Mouse (Mus musculus): ENCODE results near the gene Ccdc85a. TPM values are rescaled to one million over a fixed set of nuclear protein-coding genes. Genes with fewer than 3 reads are reported as not detected.
"Not testable (repeated sequence)": the region's sequence is repeated elsewhere in the genome, so short reads cannot be mapped to it uniquely, and the experiment has no call there.

The Ccdc85a gene
- polyA plus RNA-seq, 1 experiment from 2014 or later, result 6.0 TPM

DNA sequence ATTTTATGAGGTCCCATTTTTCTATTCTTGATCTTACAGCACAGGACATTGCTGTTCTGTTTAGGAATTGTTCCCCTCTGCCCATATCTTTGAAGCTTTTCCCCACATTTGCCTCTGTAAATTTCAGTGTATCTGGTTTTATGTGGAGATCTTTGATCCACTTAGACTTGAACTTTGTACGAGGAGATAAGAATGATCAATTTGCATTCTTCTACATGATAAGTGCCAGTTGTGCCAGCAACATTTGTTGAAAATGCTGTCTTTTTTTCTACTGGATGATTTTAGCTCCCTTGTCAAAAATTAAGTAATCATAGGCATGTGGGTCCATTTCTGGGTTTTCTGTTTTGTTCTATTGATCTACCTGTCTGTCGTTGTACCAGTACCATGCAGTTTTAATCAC lies 174.2 kb downstream of the Ccdc85a start:
- H3K4me3 ChIP-seq; ATAC-seq (ENCODE audit: low FRiP score, low read depth); H3K27me3 ChIP-seq; H3K27ac ChIP-seq (replicated peaks); H3K4me1 ChIP-seq; H3K9me3 ChIP-seq; H3K36me3 ChIP-seq; H3K9ac ChIP-seq (replicated peaks); H3K4me2 ChIP-seq (replicated peaks): not testable (repeated sequence)
- WGBS, result 93% methylated on average over 2 of the region's 2 CpGs

DNA sequence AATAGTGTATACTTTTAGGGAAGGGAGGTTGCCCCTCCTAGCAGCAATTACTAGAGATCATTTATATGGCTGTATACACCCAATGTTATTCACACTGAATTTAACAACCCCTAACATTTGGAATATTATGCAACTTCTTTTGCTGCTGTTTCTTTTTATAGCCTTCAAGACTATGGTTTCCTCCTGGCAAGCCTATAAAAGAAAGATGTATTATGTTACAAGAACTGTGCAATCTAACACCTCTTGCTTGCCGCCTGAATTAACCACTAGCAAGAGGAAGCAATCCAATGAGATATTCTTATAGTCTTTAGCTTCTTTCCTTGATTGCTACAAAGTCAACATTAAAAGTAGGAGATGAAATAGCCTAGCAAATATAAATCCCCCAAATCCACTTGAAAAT lies 187.0 kb downstream of the Ccdc85a start:
- no peak overlapping the region for H3K27ac ChIP-seq (replicated peaks)
- H3K36me3 ChIP-seq, result no peaks in the 10 kb centered on the region
- WGBS, result 79% methylated on average over 1 of the region's 1 CpGs
- no peak overlapping the region for H3K4me3 ChIP-seq
- H3K9me3 ChIP-seq, result no peaks in the 10 kb centered on the region
- H3K27me3 ChIP-seq, result no peaks in the 10 kb centered on the region
- no peaks in the 10 kb centered on the region for H3K4me1 ChIP-seq
- H3K4me2 ChIP-seq (replicated peaks), result no peak overlapping the region
- ATAC-seq (ENCODE audit: low FRiP score, low read depth), result no peak
- no peak overlapping the region for H3K9ac ChIP-seq (replicated peaks)

DNA sequence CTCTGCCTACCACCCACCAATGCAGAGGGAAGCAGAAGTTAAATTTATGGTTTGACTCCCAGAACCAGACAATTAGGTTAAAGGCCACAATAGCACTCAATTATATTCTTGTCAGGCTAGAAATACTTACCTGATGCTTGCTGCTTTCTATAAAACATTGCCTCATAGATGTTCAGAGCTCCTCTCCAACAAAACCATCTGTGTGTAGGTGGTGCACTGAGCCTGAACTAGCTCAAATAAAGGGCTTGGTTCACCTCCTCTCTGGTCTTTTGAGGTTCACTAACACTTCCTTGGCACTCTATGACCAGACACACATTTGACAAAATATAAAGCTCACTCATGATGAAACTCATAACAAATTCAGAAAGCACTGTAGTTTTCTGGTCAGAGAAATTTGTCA lies 208.2 kb downstream of the Ccdc85a start:
- Histone ChIP-seq H3K9ac (replicated peaks) (no peak overlapping the region), H3K4me2 (replicated peaks) (no peak overlapping the region), H3K27me3 (no peaks in the 10 kb centered on the region), H3K9me3 (no peaks in the 10 kb centered on the region), H3K36me3 (no peaks in the 10 kb centered on the region), H3K27ac (replicated peaks) (no peak overlapping the region), H3K4me1 (no peaks in the 10 kb centered on the region), H3K4me3 (no peak overlapping the region)
- ATAC-seq (ENCODE audit: low FRiP score, low read depth), result no peak

DNA sequence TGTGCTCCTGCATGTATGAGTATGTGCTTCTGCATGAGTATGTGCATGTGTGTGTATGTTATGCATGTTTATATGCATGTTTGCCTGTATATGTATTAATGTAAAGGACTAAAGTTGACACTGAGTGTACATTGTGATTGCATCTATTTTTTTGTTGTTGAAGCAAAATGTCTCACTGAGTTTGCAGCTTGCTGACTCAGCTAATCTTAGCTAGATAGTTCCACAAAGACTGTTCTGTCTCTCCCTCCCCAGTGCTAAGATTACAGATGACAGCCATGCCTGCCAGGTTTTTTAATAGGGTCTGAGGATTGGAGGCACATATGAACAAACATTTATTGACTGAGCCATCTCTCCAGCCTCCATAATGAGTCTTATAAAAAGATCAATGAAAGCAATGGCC lies 209.5 kb downstream of the Ccdc85a start:
- Histone ChIP-seq H3K36me3 (no peaks in the 10 kb centered on the region), H3K4me2 (replicated peaks) (no peak overlapping the region)

DNA sequence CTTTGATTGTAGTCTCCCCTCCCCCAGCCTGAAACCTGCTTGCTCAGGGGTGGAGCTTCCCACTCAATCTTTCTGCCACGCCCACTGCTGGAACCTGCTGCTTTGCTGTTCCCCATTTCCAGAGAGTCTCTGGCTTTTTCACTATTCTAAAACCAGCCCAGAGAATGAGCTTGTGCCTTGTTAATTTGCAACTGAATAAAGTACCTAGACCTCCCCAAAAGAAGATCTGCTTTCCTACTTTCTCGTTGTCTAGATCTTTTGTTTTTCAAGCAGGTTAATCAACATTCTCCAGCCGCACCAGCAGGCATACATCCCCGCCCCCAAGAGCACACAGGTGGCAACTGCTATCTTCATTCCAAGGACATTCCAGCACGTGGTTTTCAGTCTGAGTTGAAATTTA lies 212.7 kb downstream of the Ccdc85a start:
- H3K4me2 ChIP-seq (replicated peaks); H3K36me3 ChIP-seq; H3K27me3 ChIP-seq; ATAC-seq (ENCODE audit: low FRiP score, low read depth); H3K9me3 ChIP-seq; H3K4me1 ChIP-seq; H3K4me3 ChIP-seq; H3K9ac ChIP-seq (replicated peaks); H3K27ac ChIP-seq (replicated peaks): not testable (repeated sequence)
- WGBS, result 68% methylated on average over 5 of the region's 5 CpGs

More for the DNA sequence above, 209.5 kb downstream of the Ccdc85a start:
- Histone ChIP-seq H3K9me3 (0 out of 2 replicates have a peak, but pooled peaks cover 3% of the 10 kb centered on the region), H3K27me3 (no peaks in the 10 kb centered on the region), H3K27ac (replicated peaks) (no peak overlapping the region), H3K4me1 (no peaks in the 10 kb centered on the region), H3K9ac (replicated peaks) (no peak overlapping the region), H3K4me3 (no peak overlapping the region)
- no peak for ATAC-seq (ENCODE audit: low FRiP score, low read depth)

DNA sequence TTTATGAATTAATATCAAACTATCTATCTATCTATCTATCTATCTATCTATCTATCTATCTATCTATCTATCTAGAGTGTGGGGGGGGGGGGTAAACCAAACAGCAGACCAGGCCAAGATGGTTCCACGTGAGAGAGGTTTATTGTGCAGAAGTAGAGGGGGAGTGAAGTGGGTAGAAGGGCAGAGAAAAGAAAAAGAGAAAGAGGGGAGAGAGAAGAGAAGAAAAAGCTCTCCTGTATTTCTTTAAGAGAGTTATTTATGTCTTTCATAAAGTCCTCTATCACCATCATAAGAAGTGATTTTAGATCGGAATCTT lies 218.2 kb downstream of the Ccdc85a start:
- Histone ChIP-seq H3K4me1 (peaks cover 10% of the 10 kb centered on the region), H3K36me3 (no peaks in the 10 kb centered on the region), H3K4me2 (replicated peaks) (peak overlapping the region; percentile 52), H3K27ac (replicated peaks) (peak overlapping the region; percentile 70), H3K9ac (replicated peaks) (peak overlapping the region; percentile 41; the same call in 1 of the 2 replicates), H3K27me3 (peaks cover 31% of the 10 kb centered on the region), H3K4me3 (peak overlapping the region; percentile 32), H3K9me3 (0 out of 2 replicates have a peak, but pooled peaks cover 3% of the 10 kb centered on the region)
- ATAC-seq (ENCODE audit: low FRiP score, low read depth), result peak; percentile 28; the same call in 1 of the 2 replicates
- 39% methylated on average over 2 of the region's 2 CpGs for WGBS

DNA sequence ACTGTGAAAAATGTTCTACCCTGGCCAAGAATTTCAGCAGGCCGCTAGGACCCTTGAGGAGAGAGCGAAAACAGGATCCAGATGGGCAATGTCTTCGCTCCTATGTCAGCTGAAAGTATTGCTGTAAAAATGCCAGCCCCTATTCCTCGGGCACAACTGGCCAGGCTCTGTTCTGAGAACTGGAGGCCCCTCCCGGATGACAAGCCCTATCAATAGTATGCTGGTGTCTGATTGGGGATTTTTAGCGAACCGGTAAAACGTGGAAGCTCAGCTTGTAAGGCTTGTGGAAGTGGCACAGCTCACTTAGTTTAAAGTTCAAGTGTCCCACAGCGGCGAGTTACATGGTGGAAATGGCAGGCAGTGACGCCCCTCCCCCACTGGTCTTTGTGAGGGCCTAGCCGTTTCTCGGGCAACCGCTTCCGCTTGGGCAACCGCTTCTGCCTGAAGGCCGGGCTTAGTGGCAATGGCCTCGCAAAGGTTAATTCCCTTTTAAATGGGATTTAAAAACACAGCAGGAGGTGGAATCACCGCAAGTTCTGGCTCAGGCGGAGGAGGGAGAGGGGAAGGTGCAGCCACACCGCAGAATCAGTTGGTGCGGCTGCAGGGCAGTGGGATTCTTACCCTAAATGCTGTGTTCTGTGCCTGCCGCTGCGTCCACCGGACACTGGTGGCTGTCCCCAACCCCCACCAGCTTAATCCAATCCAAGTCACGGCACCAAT lies 218.8 kb downstream of the Ccdc85a start:
- Histone ChIP-seq H3K9ac (replicated peaks) (peak overlapping the region; percentile 41), H3K27me3 (peaks cover 31% of the 10 kb centered on the region), H3K4me3 (peak overlapping the region; percentile 32), H3K36me3 (no peaks in the 10 kb centered on the region), H3K9me3 (0 out of 2 replicates have a peak, but pooled peaks cover 3% of the 10 kb centered on the region), H3K27ac (replicated peaks) (peak overlapping the region; percentile 70), H3K4me1 (peaks cover 10% of the 10 kb centered on the region), H3K4me2 (replicated peaks) (peak overlapping the region; percentile 52)
- ATAC-seq (ENCODE audit: low FRiP score, low read depth), result peak; percentile 98
- 3% methylated on average over 26 of the region's 26 CpGs for WGBS

DNA sequence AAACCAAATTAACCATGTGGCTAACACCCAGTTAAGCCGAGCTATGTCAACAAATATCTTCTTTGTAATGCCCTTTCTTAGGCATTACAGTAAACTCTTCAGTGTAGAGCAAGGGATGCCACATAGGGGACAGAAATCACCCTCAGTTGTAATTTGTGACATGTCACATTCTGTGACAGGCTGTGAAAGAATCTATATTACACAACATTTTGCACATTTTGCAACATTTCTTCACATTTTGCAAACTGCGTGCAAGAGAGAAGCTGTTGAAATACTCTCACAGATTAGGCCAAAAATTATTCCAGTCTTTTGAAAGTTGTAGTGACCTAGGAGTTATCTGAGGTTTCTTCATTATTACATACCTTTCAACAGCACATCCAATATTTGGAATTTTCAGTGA lies 240.7 kb downstream of the Ccdc85a start:
- no peak overlapping the region for H3K4me2 ChIP-seq (replicated peaks)
- no peaks in the 10 kb centered on the region for H3K9me3 ChIP-seq
- ATAC-seq (ENCODE audit: low FRiP score, low read depth), result no peak

DNA sequence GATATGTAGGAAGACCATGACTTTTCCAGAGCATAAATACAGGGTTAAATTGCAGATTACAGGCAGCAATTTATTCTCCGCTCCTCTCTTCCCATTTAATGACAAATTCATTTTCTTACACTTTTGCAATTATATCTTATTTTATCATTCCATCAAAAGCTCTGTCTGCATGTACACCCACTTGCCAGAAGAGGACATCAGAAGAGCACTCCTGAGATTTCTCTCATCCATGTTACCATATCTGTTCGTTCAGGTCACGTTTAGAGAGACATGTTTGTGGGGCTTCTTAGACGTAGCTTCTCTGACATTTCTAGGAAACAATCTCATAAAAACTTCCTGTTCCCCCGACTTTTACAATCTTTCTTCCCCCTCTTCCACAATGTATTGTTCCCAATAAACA lies 242.2 kb downstream of the Ccdc85a start:
- H3K4me3 ChIP-seq, result no peak overlapping the region
- no peaks in the 10 kb centered on the region for H3K4me1 ChIP-seq
- H3K27ac ChIP-seq (replicated peaks), result no peak overlapping the region
- 73% methylated on average over 5 of the region's 5 CpGs for WGBS
- no peak overlapping the region for H3K9ac ChIP-seq (replicated peaks)
- no peaks in the 10 kb centered on the region for H3K9me3 ChIP-seq
- H3K4me2 ChIP-seq (replicated peaks), result no peak overlapping the region
- H3K36me3 ChIP-seq, result no peaks in the 10 kb centered on the region
- H3K27me3 ChIP-seq, result no peaks in the 10 kb centered on the region
- no peak for ATAC-seq (ENCODE audit: low FRiP score, low read depth)

More for the DNA sequence above, 240.7 kb downstream of the Ccdc85a start:
- Histone ChIP-seq H3K27ac (replicated peaks) (no peak overlapping the region), H3K36me3 (no peaks in the 10 kb centered on the region), H3K27me3 (no peaks in the 10 kb centered on the region), H3K4me3 (no peak overlapping the region), H3K9ac (replicated peaks) (no peak overlapping the region), H3K4me1 (no peaks in the 10 kb centered on the region)
- WGBS, result 90% methylated on average over 2 of the region's 2 CpGs

DNA sequence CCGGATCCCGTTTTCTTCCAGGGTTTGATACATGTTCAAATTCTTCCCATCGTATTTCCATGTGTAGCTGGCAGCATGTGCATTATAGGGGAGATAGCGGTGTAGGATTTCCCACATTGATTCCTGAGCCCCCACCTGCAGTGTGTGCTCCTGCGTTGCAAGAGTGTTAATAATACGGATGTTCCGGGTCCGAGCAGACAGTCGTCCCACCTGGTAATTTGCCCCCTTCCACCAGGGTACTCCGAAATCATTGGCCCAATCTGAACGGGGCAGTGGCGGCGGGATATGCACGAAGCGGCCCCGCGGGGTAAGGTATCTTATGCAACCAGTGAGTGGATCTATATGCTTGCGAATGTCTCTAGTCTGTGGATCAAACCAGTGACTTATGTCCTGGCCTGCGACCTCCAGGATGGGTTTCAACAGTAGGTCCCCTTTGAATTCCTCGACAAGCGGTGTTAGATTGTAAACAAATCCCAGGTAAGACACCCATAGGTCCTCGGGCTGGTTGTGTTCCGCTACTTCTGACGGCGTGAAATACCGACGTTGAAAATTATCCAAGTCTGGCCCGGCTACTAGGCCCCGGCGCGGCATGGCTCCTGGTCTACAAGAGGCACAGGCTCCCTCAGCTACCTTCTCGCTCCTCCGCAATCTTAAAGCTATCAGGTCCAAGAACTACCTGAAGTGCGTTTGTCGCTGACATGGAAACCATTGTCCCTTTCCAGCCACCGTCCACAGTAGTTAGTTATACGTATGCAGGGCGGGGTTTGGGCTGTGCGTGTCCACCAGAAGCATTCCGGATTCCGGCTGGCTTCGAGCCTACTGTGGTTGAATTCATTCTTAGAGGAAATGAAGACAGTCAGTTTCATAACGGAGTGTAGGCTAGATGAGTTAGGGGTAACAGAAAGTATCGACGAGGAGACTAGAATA lies 244.6 kb downstream of the Ccdc85a start, which contains the start of gene Gm6685:
Gene Gm6685, minus strand, starts transcription at position 644 of the 927 bp plus-strand sequence.
- ATAC-seq (ENCODE audit: low FRiP score, low read depth), result not testable (repeated sequence)
- WGBS, result 91% methylated on average over 45 of the region's 45 CpGs

More for the DNA sequence above, 244.6 kb downstream of the Ccdc85a start, which contains the start of gene Gm6685:
- not testable (repeated sequence) for H3K27me3 ChIP-seq; H3K4me3 ChIP-seq; H3K36me3 ChIP-seq; H3K4me1 ChIP-seq; H3K4me2 ChIP-seq (replicated peaks); H3K27ac ChIP-seq (replicated peaks); H3K9ac ChIP-seq (replicated peaks); H3K9me3 ChIP-seq
